Mouse (Mus musculus): ENCODE measurements around the gene Klk1b1. TPM values are rescaled to one million over a fixed set of nuclear protein-coding genes. Genes with fewer than 3 reads are reported as not detected.

Gene Klk1b1
- not detected in 2 replicates for polyA plus RNA-seq (2016; fragmentation: Nextera tagmentation; extraction: Ambion mirVana)

DNA sequence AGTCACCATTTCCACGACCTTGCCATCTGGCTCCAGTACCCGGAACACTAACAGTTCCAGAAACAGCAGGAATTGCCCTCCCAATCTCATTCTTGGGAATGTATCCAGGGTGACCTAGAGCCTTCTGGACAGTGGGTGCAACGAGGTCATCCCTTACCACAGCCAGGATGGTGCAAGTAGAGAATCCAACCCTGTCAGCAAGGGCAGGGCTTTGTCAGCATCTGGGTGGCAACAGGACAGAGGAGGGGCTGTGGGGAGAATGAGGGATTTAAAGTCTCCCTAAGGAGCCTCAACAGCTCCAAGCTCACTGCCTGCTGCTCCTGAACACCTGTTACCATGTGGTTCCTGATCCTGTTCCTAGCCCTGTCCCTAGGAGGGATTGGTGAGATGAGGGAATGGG is at the start of gene Klk1b1:
Klk1b1 (plus strand) TSS at position 301 of the 400 bp plus-strand sequence.
- Histone ChIP-seq H3K4me3 (no peak within 1 kb of the TSS), H3K27me3 (ENCODE audit: low read depth, poor library complexity, severe bottlenecking) (no peaks in the 10 kb centered on the region), H3K27ac (no peak within 1 kb of the TSS), H3K36me3 (no peaks in the 10 kb centered on the region), H3K9me3 (replicated peaks) (no peaks in the 10 kb centered on the region), H3K4me1 (no peaks in the 10 kb centered on the region)
- 81% methylated on average over 3 of the region's 3 CpGs for WGBS
- no peak for DNase-seq (ENCODE audit: low spot score)

- Histone ChIP-seq H3K27me3 (ENCODE audit: low read depth, poor library complexity, severe bottlenecking) (no peaks in the 10 kb centered on the region), H3K4me1 (no peaks in the 10 kb centered on the region), H3K9me3 (replicated peaks) (no peaks in the 10 kb centered on the region), H3K4me3 (no peak overlapping the region), H3K36me3 (no peaks in the 10 kb centered on the region), H3K27ac (no peak overlapping the region)
- no peak for DNase-seq (ENCODE audit: low spot score)
- WGBS = 85% methylated on average over 13 of the region's 13 CpGs
These were observed 48.1 kb upstream of the Klk1b1 start for GRCm38 (mm10) chr7:43918426-43918825.

GRCm38 (mm10) chr7:43918871-43919270 is 47.7 kb upstream of the Klk1b1 start:
- Histone ChIP-seq H3K4me1 (no peaks in the 10 kb centered on the region), H3K27ac (no peak overlapping the region), H3K9me3 (replicated peaks) (no peaks in the 10 kb centered on the region), H3K27me3 (ENCODE audit: low read depth, poor library complexity, severe bottlenecking) (no peaks in the 10 kb centered on the region), H3K36me3 (no peaks in the 10 kb centered on the region), H3K4me3 (no peak overlapping the region)
- 83% methylated on average over 8 of the region's 8 CpGs for WGBS
- no peak for DNase-seq (ENCODE audit: low spot score)

DNA sequence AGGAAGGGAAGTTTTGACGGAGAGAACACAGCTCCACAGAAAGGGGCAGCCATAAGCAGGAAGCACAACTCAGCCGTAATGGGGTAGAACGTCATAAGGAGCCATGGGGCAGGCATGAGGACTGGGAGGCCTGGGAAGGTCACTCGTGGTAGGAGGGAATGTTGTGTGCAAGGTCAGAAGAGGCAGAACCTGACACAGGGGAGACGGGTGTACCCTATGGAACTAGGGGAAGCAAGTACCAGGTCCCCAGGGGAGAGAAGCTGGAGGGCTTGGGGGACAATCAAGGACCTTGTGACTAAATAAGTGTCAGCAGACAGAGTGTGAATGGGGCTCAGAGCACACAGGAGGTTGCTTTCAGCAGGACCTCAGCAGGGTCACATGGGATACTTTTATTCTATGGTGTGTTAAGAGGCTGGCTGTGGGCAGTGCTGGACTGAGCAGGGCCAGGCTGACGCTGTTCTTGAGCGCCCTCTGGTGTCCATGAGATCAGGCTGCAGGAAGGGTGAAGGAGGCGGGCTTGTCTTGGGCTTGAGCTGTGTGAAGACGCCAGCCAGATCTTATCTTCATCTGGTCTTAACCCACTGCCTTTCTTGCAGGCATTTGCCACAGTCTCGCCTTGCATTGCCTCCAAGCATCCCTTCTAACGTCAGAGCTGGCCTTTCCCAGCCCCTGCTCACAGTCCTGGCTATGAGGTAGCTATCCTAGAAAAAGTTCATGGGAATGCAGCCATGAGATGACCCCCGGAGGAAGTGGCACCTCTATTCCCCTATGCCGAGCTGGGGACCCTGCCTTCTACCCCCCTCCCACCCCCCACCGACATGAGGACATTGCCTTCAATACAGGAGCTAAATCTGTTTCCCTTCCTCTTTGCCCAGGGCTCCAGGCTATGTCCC is 46.7 kb upstream of the Klk1b1 start:
- 34% methylated on average over 14 of the region's 14 CpGs for WGBS
- H3K4me1 ChIP-seq = no peaks in the 10 kb centered on the region
- DNase-seq (ENCODE audit: low spot score) = peak; percentile 82

DNA sequence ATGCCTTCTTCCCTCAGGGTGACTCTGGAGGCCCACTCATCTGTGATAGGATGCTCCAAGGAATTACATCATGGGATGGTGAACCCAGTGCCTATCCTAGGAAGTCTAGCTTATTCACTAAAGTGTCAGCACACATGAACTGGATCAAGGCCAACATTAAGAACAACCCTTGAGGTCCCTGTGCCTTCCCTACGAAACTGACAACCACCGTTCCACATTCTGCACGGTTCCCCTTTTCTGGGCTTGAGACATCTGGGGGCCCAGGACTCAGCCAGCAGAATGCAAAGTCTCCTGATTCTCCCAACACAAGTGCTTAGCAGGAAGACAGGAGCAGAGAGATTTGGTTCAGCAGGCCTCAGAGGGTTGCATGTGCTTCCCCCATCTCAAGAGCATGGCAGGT is 46.0 kb upstream of the Klk1b1 start:
- H3K9me3 ChIP-seq (replicated peaks) = no peaks in the 10 kb centered on the region
- DNase-seq (ENCODE audit: low spot score) = no peak
- WGBS = 91% methylated on average over 3 of the region's 3 CpGs
- H3K36me3 ChIP-seq = no peaks in the 10 kb centered on the region
- H3K4me1 ChIP-seq = no peaks in the 10 kb centered on the region
- H3K27ac ChIP-seq = no peak overlapping the region
- H3K4me3 ChIP-seq = no peak overlapping the region
- H3K27me3 ChIP-seq (ENCODE audit: low read depth, poor library complexity, severe bottlenecking) = no peaks in the 10 kb centered on the region

More for the DNA sequence above, 46.7 kb upstream of the Klk1b1 start:
- Histone ChIP-seq H3K4me3 (no peak overlapping the region), H3K27me3 (ENCODE audit: low read depth, poor library complexity, severe bottlenecking) (no peaks in the 10 kb centered on the region), H3K9me3 (replicated peaks) (no peaks in the 10 kb centered on the region), H3K36me3 (no peaks in the 10 kb centered on the region), H3K27ac (no peak overlapping the region)

DNA sequence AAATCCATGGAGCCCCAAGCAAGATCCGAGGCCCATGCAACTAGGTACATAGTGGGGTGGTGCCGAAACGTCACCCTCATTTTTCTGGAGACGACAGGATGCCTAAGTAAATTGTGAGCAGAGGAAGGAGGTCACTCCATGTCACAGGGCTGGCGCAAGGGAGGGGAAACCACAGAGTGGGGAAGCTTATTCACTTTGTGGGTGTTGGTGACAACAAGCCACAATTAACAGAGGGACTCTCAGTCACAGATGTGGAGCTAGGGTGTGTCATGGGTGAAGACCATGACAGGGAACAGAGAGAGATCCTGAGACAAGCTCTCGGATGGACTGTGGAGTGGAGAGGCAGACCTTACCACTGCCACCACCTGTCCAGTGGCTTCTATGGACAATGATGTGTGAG is 45.5 kb upstream of the Klk1b1 start:
- no peak overlapping the region for H3K4me3 ChIP-seq
- no peaks in the 10 kb centered on the region for H3K9me3 ChIP-seq (replicated peaks)
- H3K27ac ChIP-seq = no peak overlapping the region
- 85% methylated on average over 6 of the region's 6 CpGs for WGBS
- no peaks in the 10 kb centered on the region for H3K4me1 ChIP-seq
- H3K36me3 ChIP-seq = no peaks in the 10 kb centered on the region
- no peaks in the 10 kb centered on the region for H3K27me3 ChIP-seq (ENCODE audit: low read depth, poor library complexity, severe bottlenecking)
- DNase-seq (ENCODE audit: low spot score) = no peak

DNA sequence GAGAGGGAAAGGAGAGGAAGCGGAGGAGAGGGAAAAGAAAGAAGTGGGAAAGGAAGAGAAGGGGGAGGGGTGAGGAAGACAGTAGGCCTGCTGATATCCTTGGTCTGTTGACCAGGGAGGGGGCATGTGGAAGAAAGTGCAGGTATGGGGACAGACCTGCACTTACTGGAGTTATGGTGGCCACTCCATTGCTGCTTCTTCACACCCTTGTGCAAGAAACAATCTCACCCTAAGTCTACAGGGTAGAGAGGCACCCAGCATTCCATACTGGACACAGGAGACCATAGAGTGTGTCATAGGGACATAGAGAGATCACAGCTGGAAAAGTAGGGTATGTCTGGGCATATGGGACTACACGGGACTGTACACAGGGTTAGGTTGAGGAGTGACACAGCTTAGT is 44.6 kb upstream of the Klk1b1 start:
- Histone ChIP-seq H3K9me3 (replicated peaks) (no peaks in the 10 kb centered on the region), H3K27ac (no peak overlapping the region), H3K27me3 (ENCODE audit: low read depth, poor library complexity, severe bottlenecking) (no peaks in the 10 kb centered on the region), H3K4me3 (no peak overlapping the region), H3K36me3 (no peaks in the 10 kb centered on the region), H3K4me1 (no peaks in the 10 kb centered on the region)
- 95% methylated on average over 2 of the region's 2 CpGs for WGBS
- DNase-seq (ENCODE audit: low spot score) = no peak

DNA sequence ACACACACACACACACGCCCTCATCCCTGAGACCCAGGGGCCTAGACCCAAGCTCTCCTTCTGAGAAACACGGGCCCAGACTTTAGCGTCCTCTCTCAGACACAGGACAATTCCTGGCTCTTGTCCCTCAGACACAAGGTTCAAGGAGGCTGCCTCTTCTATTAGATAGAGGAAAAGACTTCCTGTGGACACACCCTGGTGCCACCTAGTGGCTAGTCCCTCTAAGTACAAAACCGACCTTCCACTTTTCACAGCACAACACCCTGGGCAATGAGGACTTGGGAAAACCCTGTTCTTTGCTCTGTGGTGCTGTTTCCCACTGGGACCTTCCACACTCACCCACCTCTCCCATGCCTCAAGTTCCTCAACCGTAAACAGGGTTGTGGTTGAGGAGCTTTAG is 40.6 kb upstream of the Klk1b1 start:
- Histone ChIP-seq H3K4me1 (no peaks in the 10 kb centered on the region), H3K27ac (no peak overlapping the region), H3K36me3 (no peaks in the 10 kb centered on the region), H3K4me3 (no peak overlapping the region), H3K27me3 (ENCODE audit: low read depth, poor library complexity, severe bottlenecking) (no peaks in the 10 kb centered on the region), H3K9me3 (replicated peaks) (no peaks in the 10 kb centered on the region)
- DNase-seq (ENCODE audit: low spot score) = peak; percentile 45
- 67% methylated on average over 5 of the region's 5 CpGs for WGBS

DNA sequence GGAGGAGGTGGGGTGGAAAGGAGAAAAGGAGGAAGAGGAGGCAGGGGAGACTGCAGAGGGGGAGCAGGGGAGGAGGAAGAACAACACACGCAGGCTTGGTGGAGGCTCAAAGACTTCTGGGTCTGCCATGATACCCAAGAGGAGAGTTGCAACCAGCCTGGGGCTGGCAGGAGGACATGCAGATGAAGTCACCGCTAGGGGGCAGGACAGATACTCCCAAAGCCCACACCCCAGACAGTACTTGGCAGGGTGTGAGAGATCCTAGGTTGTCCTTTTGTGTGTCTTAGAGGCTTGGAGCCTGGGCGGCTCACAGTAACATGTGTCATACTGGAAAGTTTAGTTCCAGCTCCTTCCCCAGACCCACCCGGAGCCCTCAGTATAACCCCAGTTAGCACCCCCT is 38.0 kb upstream of the Klk1b1 start:
- Histone ChIP-seq H3K9me3 (replicated peaks) (no peaks in the 10 kb centered on the region), H3K4me3 (no peak overlapping the region), H3K36me3 (no peaks in the 10 kb centered on the region), H3K4me1 (peaks cover 6% of the 10 kb centered on the region; the same call in 1 of the 2 replicates), H3K27me3 (ENCODE audit: low read depth, poor library complexity, severe bottlenecking) (no peaks in the 10 kb centered on the region), H3K27ac (no peak overlapping the region)
- 54% methylated on average over 4 of the region's 4 CpGs for WGBS
- DNase-seq (ENCODE audit: low spot score) = no peak

GRCm38 (mm10) chr7:43932337-43932736 is 34.2 kb upstream of the Klk1b1 start:
- no peak for DNase-seq (ENCODE audit: low spot score)
- 60% methylated on average over 4 of the region's 4 CpGs for WGBS
- Histone ChIP-seq H3K4me1 (peaks cover 6% of the 10 kb centered on the region; the same call in 1 of the 2 replicates), H3K4me3 (no peak overlapping the region), H3K9me3 (replicated peaks) (no peaks in the 10 kb centered on the region), H3K27me3 (ENCODE audit: low read depth, poor library complexity, severe bottlenecking) (no peaks in the 10 kb centered on the region), H3K36me3 (no peaks in the 10 kb centered on the region), H3K27ac (no peak overlapping the region)

DNA sequence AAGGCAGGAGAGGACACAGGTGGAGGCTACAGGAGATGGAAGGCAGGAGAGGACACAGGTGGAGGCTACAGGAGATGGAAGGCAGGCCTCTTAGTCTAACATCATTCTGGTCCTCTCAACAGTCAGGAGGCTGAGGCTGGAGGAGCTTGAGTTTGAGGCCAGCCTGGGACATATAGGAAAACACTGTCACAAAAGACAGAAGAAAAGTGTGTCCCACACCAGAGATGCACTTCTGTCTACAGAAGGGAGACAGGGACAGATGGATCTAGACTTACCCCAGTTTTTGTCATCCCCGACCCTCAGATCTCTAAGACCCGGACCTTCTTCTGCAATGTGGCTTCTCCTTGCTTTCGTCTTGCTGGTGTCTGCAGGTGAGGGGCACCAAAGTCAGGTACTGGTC is 33.1 kb upstream of the Klk1b1 start, which contains the start of gene Klk15:
Klk15 (plus strand) TSS at position 301 of the 400 bp plus-strand sequence.
- 87% methylated on average over 3 of the region's 3 CpGs for WGBS
- H3K9me3 ChIP-seq (replicated peaks) = no peaks in the 10 kb centered on the region
- H3K4me3 ChIP-seq = no peak within 1 kb of the TSS
- H3K36me3 ChIP-seq = no peaks in the 10 kb centered on the region
- no peak for DNase-seq (ENCODE audit: low spot score)
- no peaks in the 10 kb centered on the region for H3K27me3 ChIP-seq (ENCODE audit: low read depth, poor library complexity, severe bottlenecking)
- H3K27ac ChIP-seq = no peak within 1 kb of the TSS
- peaks cover 6% of the 10 kb centered on the region; the same call in 1 of the 2 replicates for H3K4me1 ChIP-seq

GRCm38 (mm10) chr7:43934747-43935146 is 31.8 kb upstream of the Klk1b1 start:
- H3K27me3 ChIP-seq (ENCODE audit: low read depth, poor library complexity, severe bottlenecking) = no peaks in the 10 kb centered on the region
- no peak for DNase-seq (ENCODE audit: low spot score)
- no peak overlapping the region for H3K27ac ChIP-seq
- peaks cover 6% of the 10 kb centered on the region; the same call in 1 of the 2 replicates for H3K4me1 ChIP-seq
- H3K36me3 ChIP-seq = no peaks in the 10 kb centered on the region
- WGBS = 73% methylated on average over 3 of the region's 3 CpGs
- H3K4me3 ChIP-seq = no peak overlapping the region
- no peaks in the 10 kb centered on the region for H3K9me3 ChIP-seq (replicated peaks)

- 89% methylated on average over 14 of the region's 14 CpGs for WGBS
- Histone ChIP-seq H3K4me3 (no peak overlapping the region), H3K9me3 (replicated peaks) (no peaks in the 10 kb centered on the region), H3K27ac (no peak overlapping the region), H3K27me3 (ENCODE audit: low read depth, poor library complexity, severe bottlenecking) (no peaks in the 10 kb centered on the region), H3K36me3 (no peaks in the 10 kb centered on the region), H3K4me1 (peaks cover 6% of the 10 kb centered on the region; the same call in 1 of the 2 replicates)
- no peak for DNase-seq (ENCODE audit: low spot score)
These were observed 30.0 kb upstream of the Klk1b1 start for GRCm38 (mm10) chr7:43936551-43936950.

Data from limb, embryonic 10.5 days (tissue).